Mouse (Mus musculus) 3134 (cell line): ENCODE data around the gene Hist1h4f.

ENCODE experiments used
- DNase-seq: peaks from one replicate; pipeline ENCODE4 v3.0.0-alpha.2; 2011; ENCODE audit warnings: low spot score; ENCODE audit not compliant: insufficient read length; ENCODE audit errors: extremely low read depth

Hist1h4f gene

DNA sequence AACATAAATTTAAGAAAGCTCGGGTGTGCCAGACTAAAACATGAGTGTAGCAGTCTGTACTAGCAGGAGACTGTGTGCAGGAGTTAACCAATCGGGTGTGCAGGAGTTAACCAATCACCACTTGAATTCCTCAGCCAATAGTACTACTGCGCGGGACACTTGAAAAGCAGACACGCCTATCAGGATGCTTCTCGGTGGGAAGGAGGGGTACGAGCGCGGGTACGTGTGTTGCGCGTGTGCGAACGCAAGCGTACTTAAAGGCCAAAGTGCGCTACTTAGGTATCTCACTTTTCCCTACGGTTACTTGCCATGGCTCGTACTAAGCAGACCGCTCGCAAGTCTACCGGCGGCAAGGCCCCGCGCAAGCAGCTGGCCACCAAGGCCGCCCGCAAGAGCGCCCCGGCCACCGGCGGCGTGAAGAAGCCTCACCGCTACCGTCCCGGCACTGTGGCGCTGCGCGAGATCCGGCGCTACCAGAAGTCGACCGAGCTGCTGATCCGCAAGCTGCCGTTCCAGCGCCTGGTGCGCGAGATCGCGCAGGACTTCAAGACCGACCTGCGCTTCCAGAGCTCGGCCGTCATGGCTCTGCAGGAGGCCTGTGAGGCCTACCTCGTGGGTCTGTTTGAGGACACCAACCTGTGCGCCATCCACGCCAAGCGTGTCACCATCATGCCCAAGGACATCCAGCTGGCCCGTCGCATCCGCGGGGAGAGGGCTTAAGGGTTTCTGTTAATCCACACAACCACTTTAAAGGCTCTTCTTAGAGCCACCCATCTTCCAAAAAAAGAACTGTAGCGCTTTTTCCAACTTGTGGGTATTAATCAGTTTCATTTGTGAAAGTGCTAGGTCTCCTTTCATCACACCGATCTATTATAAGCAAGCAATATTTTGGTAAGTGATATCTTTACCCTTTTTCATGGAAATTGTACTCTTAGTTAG lies 16.0 kb downstream of the Hist1h4f start, which contains the start of gene Hist1h3g:
Gene Hist1h3g, plus strand, starts transcription at position 286 of the 939 bp plus-strand sequence.
- peak; percentile 95 for DNase-seq

DNA sequence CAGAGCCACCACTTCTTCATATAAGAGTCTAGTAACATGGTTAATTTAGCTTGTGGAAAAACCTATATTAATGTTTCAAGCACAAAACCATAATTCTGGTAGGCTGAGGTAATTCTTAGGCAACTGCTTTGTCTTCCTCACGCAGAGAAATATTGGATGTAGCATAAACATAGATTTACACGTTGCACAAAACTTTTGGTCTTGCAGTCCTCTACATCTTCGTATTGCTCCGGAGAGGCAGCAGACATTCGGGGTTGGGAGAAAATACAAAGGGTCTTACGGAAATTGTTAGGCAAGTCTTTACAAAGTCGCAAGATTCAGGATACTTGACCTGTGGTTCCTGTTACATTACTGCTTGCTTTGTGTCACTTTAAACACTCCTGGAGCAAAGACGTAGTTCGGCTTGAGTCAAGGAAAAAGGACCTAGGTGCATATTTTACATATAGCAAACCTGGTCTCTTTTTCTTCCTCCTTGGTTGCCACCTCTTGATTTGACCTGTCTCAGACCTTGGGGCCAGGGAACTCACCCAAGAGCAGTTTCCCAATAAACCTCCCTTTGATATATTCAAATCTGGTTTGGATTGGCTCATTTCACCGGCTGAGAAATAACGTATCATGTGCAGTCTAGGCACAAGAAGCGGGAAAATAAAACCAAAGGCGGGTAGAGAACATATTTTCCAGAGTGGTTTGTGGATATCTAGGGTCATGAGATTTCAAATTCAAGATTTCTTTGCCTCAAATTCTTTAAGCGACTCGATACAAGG lies 16.9 kb downstream of the Hist1h4f start:
- DNase-seq: no peak

- DNase-seq: peak; percentile 85
These were observed 17.7 kb downstream of the Hist1h4f start, which contains the start of gene Hist1h2af for GRCm38 (mm10) chr13:23533560-23534367. Hist1h2af (plus strand) TSS chr13:23533906.

- DNase-seq: no peak
These were observed 19.0 kb downstream of the Hist1h4f start for GRCm38 (mm10) chr13:23532262-23533075.

GRCm38 (mm10) chr13:23530901-23531875 lies 20.3 kb downstream of the Hist1h4f start, which contains the start of gene Hist1h4h:
Hist1h4h (plus strand) TSS chr13:23531050.
- peak; percentile 95 for DNase-seq

DNA sequence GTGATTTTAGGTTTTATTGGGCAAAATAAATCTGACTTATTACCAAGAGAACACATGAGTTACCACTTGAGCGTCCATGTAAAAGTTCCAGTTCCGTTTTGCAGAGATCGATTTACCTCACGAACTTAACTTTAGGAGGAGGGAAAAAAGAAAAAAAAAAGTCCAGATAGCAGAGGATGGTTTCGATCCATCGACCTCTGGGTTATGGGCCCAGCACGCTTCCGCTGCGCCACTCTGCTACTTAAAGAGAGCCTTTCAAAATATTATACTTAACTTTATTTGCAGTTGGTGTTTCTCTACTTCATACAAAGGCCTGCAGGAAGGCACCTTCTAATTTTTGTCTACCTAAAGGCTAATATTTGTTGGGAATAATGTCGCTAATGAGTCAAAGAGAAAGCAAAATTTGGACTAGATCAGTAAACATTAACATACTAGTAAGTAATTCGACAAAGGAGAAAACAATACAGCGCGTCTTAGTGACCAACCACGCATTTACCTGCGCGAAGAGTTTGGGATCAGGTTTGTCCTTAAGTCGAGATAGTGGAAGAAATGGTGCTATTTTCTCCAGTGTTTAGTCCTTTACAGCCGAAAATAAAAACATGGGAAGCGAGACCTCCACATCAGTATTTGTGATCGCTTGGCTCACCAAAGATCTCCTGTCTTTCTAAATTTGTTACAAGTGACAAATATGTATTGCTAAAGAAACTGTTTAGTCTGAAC lies 21.1 kb downstream of the Hist1h4f start:
- peak; percentile 70 for DNase-seq

DNA sequence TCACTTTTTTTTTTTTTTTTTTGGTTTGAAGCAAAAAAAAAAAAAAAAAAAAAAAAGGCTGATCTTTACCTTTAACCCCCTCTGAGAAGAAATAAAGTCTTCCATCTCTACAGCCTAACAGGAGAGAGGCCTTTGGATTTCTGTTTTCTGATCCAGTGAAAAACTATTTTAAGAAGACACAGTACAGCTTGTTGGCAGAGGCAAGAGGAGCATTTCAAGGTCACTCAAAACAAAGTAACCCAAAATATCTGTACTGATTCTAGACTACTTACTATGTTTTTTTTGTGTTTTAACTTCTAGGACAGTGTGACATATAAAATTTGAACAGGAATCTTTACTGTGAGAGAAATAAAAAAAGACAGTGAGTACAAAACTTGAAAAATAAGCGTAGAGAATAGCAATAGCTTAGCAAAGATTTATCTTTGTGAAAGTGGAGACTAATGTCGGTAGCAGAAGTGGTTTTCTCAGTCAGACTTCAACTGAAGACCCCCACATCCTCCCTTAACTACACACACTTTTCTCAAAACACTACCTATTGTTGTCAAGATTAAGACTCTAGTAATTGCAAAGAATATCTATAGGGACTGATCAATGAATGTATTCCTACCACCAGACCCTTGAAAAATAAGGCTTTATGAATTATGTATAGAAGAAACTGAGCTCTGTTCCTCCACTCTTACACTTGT lies 21.8 kb downstream of the Hist1h4f start:
- DNase-seq: no peak

- no peak for DNase-seq
These were observed 22.4 kb downstream of the Hist1h4f start for GRCm38 (mm10) chr13:23529005-23529404.

- DNase-seq: peak; percentile 51
These were observed 25.1 kb downstream of the Hist1h4f start for GRCm38 (mm10) chr13:23526312-23526711.

GRCm38 (mm10) chr13:23525901-23526300 lies 25.5 kb downstream of the Hist1h4f start:
- DNase-seq: no peak

DNA sequence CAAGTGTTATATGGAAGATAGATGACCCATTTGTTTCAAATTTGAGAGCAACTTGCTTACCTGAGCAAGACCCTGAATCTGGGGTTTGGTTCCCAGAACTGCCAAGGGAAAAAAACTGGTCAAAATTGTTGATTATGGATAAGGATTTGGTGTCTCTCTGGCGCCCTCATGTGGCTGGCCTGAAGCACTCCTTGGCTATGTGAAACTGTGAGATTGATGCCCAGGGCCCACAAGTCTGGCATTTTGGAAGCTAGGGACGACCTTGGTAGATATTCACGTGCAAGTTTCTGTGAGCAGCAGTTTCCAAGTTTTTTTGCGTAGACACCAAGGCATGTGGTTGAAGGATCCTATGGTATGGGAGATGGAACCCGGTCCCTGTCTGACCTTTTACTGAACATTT lies 26.8 kb downstream of the Hist1h4f start:
- DNase-seq: peak; percentile 37

GRCm38 (mm10) chr13:23523976-23524375 lies 27.5 kb downstream of the Hist1h4f start:
- DNase-seq: no peak

DNA sequence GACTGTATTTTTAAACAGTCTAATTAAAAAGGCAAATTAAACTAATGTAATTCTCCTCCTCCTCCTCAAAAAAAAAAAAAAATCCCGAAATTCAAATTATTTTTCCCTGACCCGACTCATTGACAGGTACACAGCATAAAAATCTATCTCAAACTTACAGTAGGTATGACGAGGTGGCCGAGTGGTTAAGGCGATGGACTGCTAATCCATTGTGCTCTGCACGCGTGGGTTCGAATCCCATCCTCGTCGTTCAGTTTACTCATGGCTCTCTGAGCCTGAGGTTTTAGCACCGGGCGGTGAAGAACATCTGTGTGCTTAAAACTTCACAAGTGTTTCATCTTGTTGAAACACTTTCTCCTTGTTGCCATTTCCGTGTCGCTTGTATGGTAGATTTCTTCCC lies 29.7 kb downstream of the Hist1h4f start:
- DNase-seq: peak; percentile 68

- peak; percentile 67 for DNase-seq
These were observed 32.0 kb downstream of the Hist1h4f start for GRCm38 (mm10) chr13:23519416-23519815.

GRCm38 (mm10) chr13:23518885-23519284 lies 32.6 kb downstream of the Hist1h4f start:
- peak; percentile 57 for DNase-seq

GRCm38 (mm10) chr13:23518295-23518603 lies 33.2 kb downstream of the Hist1h4f start:
- DNase-seq: no peak

DNA sequence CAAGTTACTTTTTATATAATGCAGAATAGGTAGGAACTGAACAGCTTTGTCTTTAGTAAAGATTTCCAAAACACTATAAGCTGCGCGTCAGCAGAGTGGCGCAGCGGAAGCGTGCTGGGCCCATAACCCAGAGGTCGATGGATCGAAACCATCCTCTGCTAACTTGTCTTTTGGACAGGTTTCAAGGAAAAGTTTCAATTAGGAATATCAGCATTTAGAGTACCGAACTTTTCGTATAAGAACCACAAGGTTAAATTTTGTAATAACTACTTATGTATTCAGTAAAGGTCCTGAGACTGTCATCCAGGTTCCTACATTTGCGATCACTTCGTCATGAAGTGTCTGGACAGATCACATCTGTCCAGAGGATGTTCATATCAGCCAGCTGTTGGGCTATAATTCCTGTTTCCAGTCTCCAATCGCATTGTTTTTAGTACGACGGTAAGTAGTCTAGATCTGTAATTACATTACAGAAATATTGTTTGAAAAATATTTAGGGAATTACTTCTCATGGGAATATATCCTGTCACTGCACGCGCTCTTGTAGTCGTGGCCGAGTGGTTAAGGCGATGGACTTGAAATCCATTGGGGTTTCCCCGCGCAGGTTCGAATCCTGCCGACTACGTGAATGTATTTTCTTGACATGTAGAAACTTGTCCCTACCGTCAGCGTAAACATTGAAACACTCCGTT lies 33.7 kb downstream of the Hist1h4f start:
- DNase-seq: peak; percentile 81
